Mouse (Mus musculus) urinary bladder, postnatal 4 days (tissue): ENCODE measurements at regions not wholly inside any gene's neighbourhood (a gene's known extent, or its start where the extent isn't known, plus 50 kb on each side); places are given as distances from the start of the nearest gene placed in this dataset.

Experiments
- DNase-seq, 2 experiments: peaks; one replicate each; pipeline ENCODE4 v3.0.0; 2021 to 2022; ENCODE audit warnings: low spot score in 2 of 2

GRCm38 (mm10) chr5:146684429-146684828 is 99.4 kb upstream of the Gpr12 start:
- no peak for DNase-seq

GRCm38 (mm10) chr5:146683554-146683953 is 98.5 kb upstream of the Gpr12 start:
- DNase-seq = no peak

- DNase-seq = no peak
Observed at GRCm38 (mm10) chr5:146682893-146683292, 97.9 kb upstream of the Gpr12 start.

GRCm38 (mm10) chr5:146681512-146681911 is 96.5 kb upstream of the Gpr12 start:
- DNase-seq = no peak

GRCm38 (mm10) chr5:146679198-146679681 is 94.2 kb upstream of the Gpr12 start:
- no peak for DNase-seq

GRCm38 (mm10) chr5:146678775-146679170 is 93.7 kb upstream of the Gpr12 start:
- no peak for DNase-seq

- no peak for DNase-seq
Observed at GRCm38 (mm10) chr5:146678049-146678774, 93.2 kb upstream of the Gpr12 start.

GRCm38 (mm10) chr5:146677151-146677515 is 92.1 kb upstream of the Gpr12 start:
- DNase-seq = no peak

GRCm38 (mm10) chr5:146676470-146677150 is 91.6 kb upstream of the Gpr12 start:
- peak; percentile 42 to 71 for DNase-seq

- no peak for DNase-seq
Observed at GRCm38 (mm10) chr5:146675887-146676277, 90.8 kb upstream of the Gpr12 start.

- DNase-seq = peak; percentile 38 to 75
Observed at GRCm38 (mm10) chr5:146675006-146675886, 90.2 kb upstream of the Gpr12 start.

GRCm38 (mm10) chr5:146661751-146662150 is 76.7 kb upstream of the Gpr12 start:
- no peak for DNase-seq

- DNase-seq = no peak
Observed at GRCm38 (mm10) chr5:146657228-146657627, 72.2 kb upstream of the Gpr12 start.

- DNase-seq = no peak
Observed at GRCm38 (mm10) chr5:146655394-146655793, 70.4 kb upstream of the Gpr12 start.

GRCm38 (mm10) chr5:146653686-146654450 is 68.8 kb upstream of the Gpr12 start:
- no peak for DNase-seq

GRCm38 (mm10) chr5:146652874-146653273 is 67.8 kb upstream of the Gpr12 start:
- DNase-seq = no peak

- DNase-seq = no peak
Observed at GRCm38 (mm10) chr5:146648519-146649060, 63.6 kb upstream of the Gpr12 start.

GRCm38 (mm10) chr5:146647628-146648380 is 62.8 kb upstream of the Gpr12 start:
- no peak for DNase-seq

GRCm38 (mm10) chr5:146644499-146644898 is 59.5 kb upstream of the Gpr12 start:
- DNase-seq = peak; percentile 26 to 76

GRCm38 (mm10) chr5:146641931-146642330 is 56.9 kb upstream of the Gpr12 start:
- DNase-seq = no peak
